Mouse (Mus musculus): ENCODE results near the gene Btbd9.

DNA sequence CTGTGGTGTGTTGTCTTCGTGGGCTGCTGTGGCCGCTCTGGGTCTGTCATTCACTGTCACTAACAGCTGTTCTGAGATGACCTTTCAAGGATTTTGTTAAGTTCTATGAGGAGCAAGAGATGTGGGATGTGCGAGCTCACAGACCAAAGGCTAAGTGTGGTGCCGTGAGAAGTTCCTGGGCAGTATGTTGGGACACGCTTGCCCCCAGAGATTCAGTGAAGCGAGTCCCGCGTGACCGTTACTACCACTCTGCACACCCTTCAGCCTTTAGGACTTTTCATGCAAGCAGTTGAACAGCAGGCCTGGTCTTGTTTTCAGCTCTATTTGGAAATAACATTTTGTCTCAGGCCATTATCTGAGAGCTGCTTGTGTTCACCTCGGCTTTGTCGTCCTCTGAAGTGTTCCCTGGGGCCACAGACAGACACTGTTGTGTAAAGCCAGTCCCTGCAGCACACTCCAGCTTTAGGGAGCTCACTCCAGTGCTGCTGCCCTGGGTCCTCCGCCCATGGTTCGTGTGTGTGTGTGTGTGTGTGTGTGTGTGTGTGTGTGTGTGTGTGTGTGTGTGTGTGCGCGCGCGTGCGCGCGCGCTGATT, 380.6 kb downstream of the Btbd9 start:
- TF ChIP-seq EP300 (IDR thresholded peaks at IDR 0.05; ENCODE audit: low read depth), result no peak
- TF ChIP-seq CTCF (IDR thresholded peaks at IDR 0.05; ENCODE audit: low read depth), result no peak

All from heart, postnatal 0 days (tissue).